Mouse (Mus musculus): Measurements from ENCODE around the gene Ttll8. TPM values are rescaled to one million over a fixed set of nuclear protein-coding genes. Genes with fewer than 3 reads are reported as not detected.

Ttll8 gene
- polyA plus RNA-seq (2015; fragmentation: Nextera tagmentation; extraction: Ambion mirVana), result not detected in 2 replicates

DNA sequence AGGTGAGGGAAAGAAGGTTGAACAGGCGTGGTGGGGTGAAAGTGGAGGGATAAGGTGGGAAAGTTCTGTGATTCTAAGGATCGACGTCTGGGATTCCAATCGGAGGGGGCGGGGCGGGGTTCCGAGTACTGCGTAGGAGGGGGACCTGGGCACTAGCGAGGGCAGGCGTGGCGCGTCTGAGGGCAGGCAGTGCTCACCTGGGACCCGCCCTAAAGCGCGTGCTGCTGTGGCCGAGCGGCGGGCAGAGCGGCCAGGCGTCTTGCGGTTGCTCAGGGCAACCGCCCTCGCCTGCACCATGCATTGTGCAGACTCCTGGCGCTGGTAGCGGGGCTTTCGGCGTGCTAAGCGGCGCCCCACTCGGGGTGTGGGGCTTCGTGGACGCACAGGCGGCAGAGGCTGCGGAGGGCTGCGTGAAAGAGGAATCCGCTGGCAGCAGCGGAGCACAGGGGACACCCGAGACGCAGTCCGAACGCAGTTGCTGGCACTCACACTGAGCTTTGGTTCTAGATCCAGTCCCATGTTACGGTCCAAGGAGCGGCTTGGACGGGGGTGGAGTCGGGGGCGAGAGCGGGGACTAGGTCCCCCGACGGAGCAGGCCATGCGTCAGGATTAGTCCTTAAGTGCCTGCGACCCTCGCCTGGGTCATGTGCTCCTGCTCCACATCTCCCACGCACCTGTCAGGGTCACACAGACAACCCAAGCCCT lies at the start of gene Ttll8:
Gene Ttll8, minus strand, starts transcription at position 51 of the 705 bp plus-strand sequence.
- Histone ChIP-seq H3K9ac (ENCODE audit: low read depth, low read length) (no peak within 1 kb of the TSS), H3K4me1 (ENCODE audit: control insufficient read depth, low read depth, low read length) (no peaks in the 10 kb centered on the region), H3K27me3 (ENCODE audit: control insufficient read depth, insufficient read depth, low read depth, low read length) (peaks cover 15% of the 10 kb centered on the region), H3K4me2 (ENCODE audit: low read depth, low read length) (peak within 1 kb of the TSS; percentile 46), H3K4me3 (ENCODE audit: low read depth, low read length) (peak within 1 kb of the TSS; percentile 22), H3K27ac (ENCODE audit: low read length) (no peak within 1 kb of the TSS), H3K9me3 (replicated peaks; ENCODE audit: control insufficient read depth, low read length) (no peaks in the 10 kb centered on the region), H3K36me3 (ENCODE audit: control insufficient read depth, insufficient read depth) (no peaks in the 10 kb centered on the region)
- 0 out of 2 replicates have a peak, but pooled peaks have one; percentile 41 for ATAC-seq (ENCODE audit: low read depth)
- WGBS (ENCODE audit: insufficient replicate concordance), result 7% methylated on average over 53 of the region's 53 CpGs

DNA sequence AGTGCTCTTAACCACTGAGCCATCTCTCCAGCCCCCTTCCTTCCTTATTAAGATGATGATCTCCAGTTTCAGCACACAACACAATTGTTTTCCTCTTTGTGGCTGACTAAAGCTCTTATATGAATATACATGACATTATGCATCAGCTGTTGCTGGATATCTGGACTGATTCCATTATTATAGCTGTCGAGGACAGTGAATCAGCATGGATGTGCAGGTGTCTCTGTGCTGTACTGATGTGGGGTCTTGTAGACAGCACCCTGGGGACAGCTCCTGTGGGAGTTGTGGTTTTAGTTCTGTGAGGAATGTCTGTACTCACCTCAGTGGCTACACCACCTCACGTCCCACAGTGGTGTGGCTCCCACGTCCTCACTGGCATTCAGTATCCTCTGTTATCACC lies 47.0 kb upstream of the Ttll8 start:
- H3K9ac ChIP-seq (ENCODE audit: low read depth, low read length), result no peak overlapping the region
- no peaks in the 10 kb centered on the region for H3K4me1 ChIP-seq (ENCODE audit: control insufficient read depth, low read depth, low read length)
- no peak for ATAC-seq (ENCODE audit: low read depth)
- no peaks in the 10 kb centered on the region for H3K9me3 ChIP-seq (replicated peaks; ENCODE audit: control insufficient read depth, low read length)
- no peak overlapping the region for H3K4me3 ChIP-seq (ENCODE audit: low read depth, low read length)
- H3K36me3 ChIP-seq (ENCODE audit: control insufficient read depth, insufficient read depth), result no peaks in the 10 kb centered on the region
- H3K4me2 ChIP-seq (ENCODE audit: low read depth, low read length), result no peak overlapping the region
- H3K27ac ChIP-seq (ENCODE audit: low read length), result no peak overlapping the region
- 55% methylated on average over 3 of the region's 3 CpGs for WGBS (ENCODE audit: insufficient replicate concordance)
- H3K27me3 ChIP-seq (ENCODE audit: control insufficient read depth, insufficient read depth, low read depth, low read length), result no peaks in the 10 kb centered on the region

- Histone ChIP-seq H3K27ac (ENCODE audit: low read length) (no peak overlapping the region), H3K4me3 (ENCODE audit: low read depth, low read length) (no peak overlapping the region), H3K9ac (ENCODE audit: low read depth, low read length) (no peak overlapping the region), H3K27me3 (ENCODE audit: control insufficient read depth, insufficient read depth, low read depth, low read length) (no peaks in the 10 kb centered on the region), H3K4me2 (ENCODE audit: low read depth, low read length) (no peak overlapping the region), H3K9me3 (replicated peaks; ENCODE audit: control insufficient read depth, low read length) (no peaks in the 10 kb centered on the region), H3K4me1 (ENCODE audit: control insufficient read depth, low read depth, low read length) (no peaks in the 10 kb centered on the region), H3K36me3 (ENCODE audit: control insufficient read depth, insufficient read depth) (no peaks in the 10 kb centered on the region)
- ATAC-seq (ENCODE audit: low read depth), result no peak
- 27% methylated on average over 2 of the region's 2 CpGs for WGBS (ENCODE audit: insufficient replicate concordance)
Measured at GRCm38 (mm10) chr15:89000367-89000766, 46.1 kb upstream of the Ttll8 start.

GRCm38 (mm10) chr15:88999124-88999523 lies 44.9 kb upstream of the Ttll8 start:
- ATAC-seq (ENCODE audit: low read depth), result no peak
- Histone ChIP-seq H3K27ac (ENCODE audit: low read length) (no peak overlapping the region), H3K4me3 (ENCODE audit: low read depth, low read length) (no peak overlapping the region), H3K36me3 (ENCODE audit: control insufficient read depth, insufficient read depth) (no peaks in the 10 kb centered on the region), H3K9ac (ENCODE audit: low read depth, low read length) (no peak overlapping the region), H3K4me1 (ENCODE audit: control insufficient read depth, low read depth, low read length) (no peaks in the 10 kb centered on the region), H3K4me2 (ENCODE audit: low read depth, low read length) (no peak overlapping the region), H3K27me3 (ENCODE audit: control insufficient read depth, insufficient read depth, low read depth, low read length) (no peaks in the 10 kb centered on the region), H3K9me3 (replicated peaks; ENCODE audit: control insufficient read depth, low read length) (no peaks in the 10 kb centered on the region)
- WGBS (ENCODE audit: insufficient replicate concordance), result 45% methylated on average over 2 of the region's 2 CpGs

GRCm38 (mm10) chr15:88998636-88999035 lies 44.4 kb upstream of the Ttll8 start:
- H3K27ac ChIP-seq (ENCODE audit: low read length), result no peak overlapping the region
- H3K27me3 ChIP-seq (ENCODE audit: control insufficient read depth, insufficient read depth, low read depth, low read length), result no peaks in the 10 kb centered on the region
- no peak overlapping the region for H3K4me3 ChIP-seq (ENCODE audit: low read depth, low read length)
- H3K36me3 ChIP-seq (ENCODE audit: control insufficient read depth, insufficient read depth), result no peaks in the 10 kb centered on the region
- H3K4me1 ChIP-seq (ENCODE audit: control insufficient read depth, low read depth, low read length), result no peaks in the 10 kb centered on the region
- H3K9me3 ChIP-seq (replicated peaks; ENCODE audit: control insufficient read depth, low read length), result no peaks in the 10 kb centered on the region
- no peak overlapping the region for H3K9ac ChIP-seq (ENCODE audit: low read depth, low read length)
- no peak overlapping the region for H3K4me2 ChIP-seq (ENCODE audit: low read depth, low read length)
- 53% methylated on average over 8 of the region's 8 CpGs for WGBS (ENCODE audit: insufficient replicate concordance)
- no peak for ATAC-seq (ENCODE audit: low read depth)

GRCm38 (mm10) chr15:88989236-88989635 lies 35.0 kb upstream of the Ttll8 start:
- 21% methylated on average over 2 of the region's 2 CpGs for WGBS (ENCODE audit: insufficient replicate concordance)
- Histone ChIP-seq H3K4me2 (ENCODE audit: low read depth, low read length) (no peak overlapping the region), H3K4me3 (ENCODE audit: low read depth, low read length) (no peak overlapping the region), H3K4me1 (ENCODE audit: control insufficient read depth, low read depth, low read length) (no peaks in the 10 kb centered on the region), H3K9ac (ENCODE audit: low read depth, low read length) (no peak overlapping the region), H3K9me3 (replicated peaks; ENCODE audit: control insufficient read depth, low read length) (no peaks in the 10 kb centered on the region), H3K36me3 (ENCODE audit: control insufficient read depth, insufficient read depth) (no peaks in the 10 kb centered on the region), H3K27ac (ENCODE audit: low read length) (no peak overlapping the region), H3K27me3 (ENCODE audit: control insufficient read depth, insufficient read depth, low read depth, low read length) (no peaks in the 10 kb centered on the region)
- ATAC-seq (ENCODE audit: low read depth), result no peak

- Histone ChIP-seq H3K36me3 (ENCODE audit: control insufficient read depth, insufficient read depth) (no peaks in the 10 kb centered on the region), H3K9ac (ENCODE audit: low read depth, low read length) (no peak within 1 kb of the TSS), H3K27me3 (ENCODE audit: control insufficient read depth, insufficient read depth, low read depth, low read length) (no peaks in the 10 kb centered on the region), H3K4me1 (ENCODE audit: control insufficient read depth, low read depth, low read length) (no peaks in the 10 kb centered on the region), H3K9me3 (replicated peaks; ENCODE audit: control insufficient read depth, low read length) (no peaks in the 10 kb centered on the region), H3K4me3 (ENCODE audit: low read depth, low read length) (no peak within 1 kb of the TSS), H3K27ac (ENCODE audit: low read length) (no peak within 1 kb of the TSS), H3K4me2 (ENCODE audit: low read depth, low read length) (no peak within 1 kb of the TSS)
- no peak for ATAC-seq (ENCODE audit: low read depth)
- 87% methylated on average over 30 of the region's 31 CpGs for WGBS (ENCODE audit: insufficient replicate concordance)
Measured at GRCm38 (mm10) chr15:88982534-88983079, 28.4 kb upstream of the Ttll8 start, which contains the start of gene Mov10l1. Gene Mov10l1 (plus strand): TSS chr15:88982909.

DNA sequence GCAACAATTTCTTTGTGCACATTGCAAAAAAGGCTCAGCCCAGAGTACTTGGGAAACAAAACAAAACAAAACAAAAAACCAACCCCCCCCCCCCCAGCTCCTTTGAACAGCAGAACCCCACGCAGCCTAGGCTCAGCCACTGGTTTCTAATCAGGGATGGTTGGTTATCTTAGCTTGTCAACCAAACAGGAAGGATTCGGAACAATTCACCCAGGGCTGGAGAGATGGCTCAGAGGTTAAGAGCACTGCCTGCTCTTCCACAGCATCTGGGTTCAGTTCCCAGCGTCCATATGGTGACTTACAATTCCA lies 24.9 kb upstream of the Ttll8 start:
- no peak for ATAC-seq (ENCODE audit: low read depth)
- 37% methylated on average over 3 of the region's 3 CpGs for WGBS (ENCODE audit: insufficient replicate concordance)

GRCm38 (mm10) chr15:88978281-88979137 lies 24.3 kb upstream of the Ttll8 start, which contains the start of gene Mlc1:
Gene Mlc1 (minus strand): TSS chr15:88979007.
- no peak for ATAC-seq (ENCODE audit: low read depth)
- no peak within 1 kb of the TSS for H3K27ac ChIP-seq (ENCODE audit: low read length)
- no peak within 1 kb of the TSS for H3K4me2 ChIP-seq (ENCODE audit: low read depth, low read length)
- 62% methylated on average over 10 of the region's 10 CpGs for WGBS (ENCODE audit: insufficient replicate concordance)
- no peaks in the 10 kb centered on the region for H3K9me3 ChIP-seq (replicated peaks; ENCODE audit: control insufficient read depth, low read length)
- H3K9ac ChIP-seq (ENCODE audit: low read depth, low read length), result no peak within 1 kb of the TSS
- no peaks in the 10 kb centered on the region for H3K36me3 ChIP-seq (ENCODE audit: control insufficient read depth, insufficient read depth)
- H3K27me3 ChIP-seq (ENCODE audit: control insufficient read depth, insufficient read depth, low read depth, low read length), result no peaks in the 10 kb centered on the region
- H3K4me1 ChIP-seq (ENCODE audit: control insufficient read depth, low read depth, low read length), result no peaks in the 10 kb centered on the region
- H3K4me3 ChIP-seq (ENCODE audit: low read depth, low read length), result no peak within 1 kb of the TSS

More for the DNA sequence above, 24.9 kb upstream of the Ttll8 start:
- H3K27me3 ChIP-seq (ENCODE audit: control insufficient read depth, insufficient read depth, low read depth, low read length), result no peaks in the 10 kb centered on the region
- no peaks in the 10 kb centered on the region for H3K4me1 ChIP-seq (ENCODE audit: control insufficient read depth, low read depth, low read length)
- H3K9ac ChIP-seq (ENCODE audit: low read depth, low read length), result no peak overlapping the region
- no peak overlapping the region for H3K4me2 ChIP-seq (ENCODE audit: low read depth, low read length)
- H3K36me3 ChIP-seq (ENCODE audit: control insufficient read depth, insufficient read depth), result no peaks in the 10 kb centered on the region
- no peak overlapping the region for H3K27ac ChIP-seq (ENCODE audit: low read length)
- H3K9me3 ChIP-seq (replicated peaks; ENCODE audit: control insufficient read depth, low read length), result no peaks in the 10 kb centered on the region
- H3K4me3 ChIP-seq (ENCODE audit: low read depth, low read length), result no peak overlapping the region
